ENCODE assay signal across 8 mouse cellular contexts in genomic region chr2:138277842-138278691, GRCm38 (mm10). TPM values are rescaled to one million over a fixed set of nuclear protein-coding genes. Genes with fewer than 3 reads are reported as not detected.
DNase-seq lines count a peak whose midpoint lies in the region; ATAC-seq lines count a peak whose summit lies in the region.

No protein-coding gene starts in this region.

- ATAC-seq in embryonic facial prominence, embryonic 13.5 days (ENCODE audit: insufficient number of reproducible peaks, insufficient read depth, low FRiP score, low TSS enrichment, low read depth), result peak; percentile 77
- ATAC-seq in limb, embryonic 12.5 days (ENCODE audit: insufficient number of reproducible peaks, insufficient read depth, low FRiP score, low TSS enrichment, low read depth), result peak; percentile 65; the same call in 1 of the 2 replicates
- ATAC-seq in midbrain, embryonic 12.5 days (ENCODE audit: low FRiP score, low read depth), result peak; percentile 91

- H3K4me2 ChIP-seq in embryonic facial prominence, embryonic 13.5 days, result peak overlapping the region; percentile 60
- H3K4me2 ChIP-seq in limb, embryonic 12.5 days, result peak overlapping the region; percentile 56
- H3K4me2 ChIP-seq in midbrain, embryonic 12.5 days (replicated peaks), result peak overlapping the region; percentile 46

- H3K27me3 ChIP-seq in embryonic facial prominence, embryonic 13.5 days, result no peaks in the 10 kb centered on the region
- no peaks in the 10 kb centered on the region for H3K27me3 ChIP-seq in heart, embryonic 10.5 days (ENCODE audit: insufficient read depth, poor library complexity, severe bottlenecking)
- H3K27me3 ChIP-seq in limb, embryonic 12.5 days, result no peaks in the 10 kb centered on the region
- no peaks in the 10 kb centered on the region for H3K27me3 ChIP-seq in midbrain, embryonic 12.5 days

- peak overlapping the region; percentile 69 for H3K9ac ChIP-seq in embryonic facial prominence, embryonic 13.5 days
- H3K9ac ChIP-seq in limb, embryonic 12.5 days (replicated peaks), result peak overlapping the region; percentile 53
- H3K9ac ChIP-seq in midbrain, embryonic 12.5 days (replicated peaks), result peak overlapping the region; percentile 29; the same call in 1 of the 2 replicates

- peaks cover 9% of the 10 kb centered on the region; the same call in 1 of the 2 replicates for H3K36me3 ChIP-seq in embryonic facial prominence, embryonic 13.5 days
- peaks cover 9% of the 10 kb centered on the region for H3K36me3 ChIP-seq in heart, embryonic 10.5 days
- H3K36me3 ChIP-seq in limb, embryonic 12.5 days, result peaks cover 12% of the 10 kb centered on the region
- H3K36me3 ChIP-seq in midbrain, embryonic 12.5 days, result peaks cover 2% of the 10 kb centered on the region; the same call in 1 of the 2 replicates

- H3K9me3 ChIP-seq in embryonic facial prominence, embryonic 13.5 days, result no peaks in the 10 kb centered on the region
- H3K9me3 ChIP-seq in heart, embryonic 10.5 days, result no peaks in the 10 kb centered on the region
- no peaks in the 10 kb centered on the region for H3K9me3 ChIP-seq in limb, embryonic 12.5 days
- H3K9me3 ChIP-seq in midbrain, embryonic 12.5 days, result no peaks in the 10 kb centered on the region

- DNase-seq in testis, postnatal 10 days (ENCODE audit: low spot score), result peak; percentile 54
- no peak for DNase-seq in testis, postnatal 14 days (ENCODE audit: low spot score)
- peak; percentile 85 for DNase-seq in heart, embryonic 10.5 days (ENCODE audit: low spot score)
- DNase-seq in kidney, adult 9 months, result peak; percentile 68
- peak; percentile 49 to 72 for DNase-seq in urinary bladder, postnatal 36 days (ENCODE audit: low spot score in 2 of 2)

- H3K4me1 ChIP-seq in embryonic facial prominence, embryonic 13.5 days, result peaks cover 69% of the 10 kb centered on the region
- peaks cover 54% of the 10 kb centered on the region for H3K4me1 ChIP-seq in heart, embryonic 10.5 days
- H3K4me1 ChIP-seq in limb, embryonic 12.5 days (replicated peaks), result peaks cover 58% of the 10 kb centered on the region
- H3K4me1 ChIP-seq in midbrain, embryonic 12.5 days, result peaks cover 43% of the 10 kb centered on the region

- 11% methylated on average over 17 of the region's 17 CpGs for WGBS in embryonic facial prominence, embryonic 13.5 days
- 16% methylated on average over 17 of the region's 17 CpGs for WGBS in heart, embryonic 10.5 days
- 13% methylated on average over 17 of the region's 17 CpGs for WGBS in limb, embryonic 12.5 days
- WGBS in midbrain, embryonic 12.5 days, result 11% methylated on average over 17 of the region's 17 CpGs

- peak overlapping the region; percentile 44 for H3K4me3 ChIP-seq in embryonic facial prominence, embryonic 13.5 days
- peak overlapping the region; percentile 54 for H3K4me3 ChIP-seq in heart, embryonic 10.5 days
- peak overlapping the region; percentile 32 for H3K4me3 ChIP-seq in limb, embryonic 12.5 days (replicated peaks)
- peak overlapping the region; percentile 30 for H3K4me3 ChIP-seq in midbrain, embryonic 12.5 days

- H3K27ac ChIP-seq in embryonic facial prominence, embryonic 13.5 days, result peak overlapping the region; percentile 82
- peak overlapping the region; percentile 73 for H3K27ac ChIP-seq in heart, embryonic 10.5 days
- peak overlapping the region; percentile 81 for H3K27ac ChIP-seq in limb, embryonic 12.5 days
- H3K27ac ChIP-seq in midbrain, embryonic 12.5 days (replicated peaks), result peak overlapping the region; percentile 60

RNA-seq across cellular contexts. Expression of gene Btbd3, which starts 21.7 kb away (rescaled TPM):
- 25.8 and 30.2 TPM in 2 replicates for polyA plus RNA-seq in embryonic facial prominence, embryonic 13.5 days (2015; fragmentation: Nextera tagmentation; extraction: Ambion mirVana)
- 7.0 and 7.6 TPM in 2 replicates for polyA plus RNA-seq in heart, embryonic 10.5 days (2016; fragmentation: Nextera tagmentation; extraction: Ambion mirVana)
- polyA plus RNA-seq in limb, embryonic 12.5 days (2016; fragmentation: Nextera tagmentation; extraction: Ambion mirVana), result 16.2 and 16.7 TPM in 2 replicates
- polyA plus RNA-seq in midbrain, embryonic 12.5 days (2016; fragmentation: Nextera tagmentation; extraction: Ambion mirVana), result 18.8 and 19.5 TPM in 2 replicates
